Mouse (Mus musculus) heart, adult 2 months (tissue): ENCODE data around the gene Slit3.

Experiments
- CTCF ChIP-seq: fragments of 200-600 bp; IDR thresholded peaks from 2 replicates; pipeline ENCODE4 v1.8.1; 2022; ENCODE audit warnings: antibody characterized with exemption, mild to moderate bottlenecking, moderate library complexity
- EP300 ChIP-seq: fragments of 200-500 bp; IDR thresholded peaks from 2 replicates; pipeline ENCODE4 v1.6.1; 2011; ENCODE audit warnings: low read depth, low read length, control low read depth; ENCODE audit not compliant: insufficient read depth
- POLR2A ChIP-seq: fragments of 200-500 bp; IDR thresholded peaks from 2 replicates; pipeline ENCODE4 v1.6.1; 2011; ENCODE audit warnings: mild to moderate bottlenecking, low read depth, low read length, control low read depth; ENCODE audit not compliant: insufficient read depth

DNA sequence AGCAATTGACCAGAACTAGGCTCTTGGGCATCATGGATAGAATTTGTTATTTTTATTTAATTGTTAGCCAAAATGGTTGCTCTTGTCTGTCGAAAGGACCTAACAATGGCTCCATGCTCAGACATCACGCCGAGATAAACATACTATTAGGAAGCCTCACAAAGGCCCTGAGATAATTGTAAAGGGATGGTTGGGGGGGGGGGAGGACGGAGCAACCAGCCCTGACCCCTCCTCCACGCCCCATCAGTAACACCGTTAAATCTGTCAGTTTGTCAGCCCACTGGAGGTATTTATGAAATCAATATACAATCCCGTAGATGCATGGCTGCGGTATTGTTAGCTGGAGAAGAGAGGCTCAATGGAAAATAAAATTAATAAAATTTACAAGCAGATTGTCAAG, 383.9 kb downstream of the Slit3 start:
- TF ChIP-seq CTCF (no peak), POLR2A (no peak), EP300 (no peak)
